Mouse (Mus musculus): Measurements from ENCODE around the gene P4ha2. TPM values are rescaled to one million over a fixed set of nuclear protein-coding genes. Genes with fewer than 3 reads are reported as not detected.

Gene P4ha2
- polyA plus RNA-seq, 1 experiment from 2014 or later, result 4.9 TPM

DNA sequence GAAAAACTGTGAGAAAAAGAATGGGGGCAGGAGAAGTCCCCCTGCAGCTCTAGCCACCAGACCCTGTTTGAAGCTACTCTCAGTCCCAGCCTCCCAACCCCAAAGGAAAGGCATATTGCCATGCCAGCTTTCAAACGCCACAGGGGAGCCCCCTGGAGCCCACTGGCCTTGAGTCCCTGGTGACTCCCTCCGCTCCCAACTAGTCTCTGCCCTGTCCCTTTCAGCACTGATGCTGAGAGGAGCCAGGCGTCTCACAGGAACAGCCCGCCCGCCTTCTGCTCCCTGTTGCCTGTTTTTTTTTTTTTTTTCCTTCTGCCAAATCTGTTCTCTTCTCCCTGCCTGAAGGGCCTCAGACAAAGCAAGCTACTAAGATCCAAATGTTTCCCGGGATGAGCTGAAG, 41.3 kb upstream of the P4ha2 start:
- H3K9me3 ChIP-seq (replicated peaks; ENCODE audit: control insufficient read depth, low read length), result no peaks in the 10 kb centered on the region
- H3K4me1 ChIP-seq (ENCODE audit: control insufficient read depth, insufficient read depth, low read length), result peaks cover 17% of the 10 kb centered on the region
- under 1% methylated on average over 6 of the region's 6 CpGs for WGBS
- H3K4me3 ChIP-seq (ENCODE audit: low read depth, low read length), result no peak overlapping the region
- ATAC-seq, result peak; percentile 75
- H3K27me3 ChIP-seq (replicated peaks; ENCODE audit: control insufficient read depth, insufficient read depth, low read length), result no peaks in the 10 kb centered on the region
- H3K36me3 ChIP-seq (ENCODE audit: control insufficient read depth, insufficient read depth, low read length), result no peaks in the 10 kb centered on the region
- DNase-seq (ENCODE audit: low spot score), result peak; percentile 80
- peak overlapping the region; percentile 1; the same call in 1 of the 2 replicates for H3K9ac ChIP-seq (ENCODE audit: low read length)
- no peak overlapping the region for H3K4me2 ChIP-seq (ENCODE audit: low read length)
- peak overlapping the region; percentile 85 for H3K27ac ChIP-seq (ENCODE audit: low read depth, low read length)

DNA sequence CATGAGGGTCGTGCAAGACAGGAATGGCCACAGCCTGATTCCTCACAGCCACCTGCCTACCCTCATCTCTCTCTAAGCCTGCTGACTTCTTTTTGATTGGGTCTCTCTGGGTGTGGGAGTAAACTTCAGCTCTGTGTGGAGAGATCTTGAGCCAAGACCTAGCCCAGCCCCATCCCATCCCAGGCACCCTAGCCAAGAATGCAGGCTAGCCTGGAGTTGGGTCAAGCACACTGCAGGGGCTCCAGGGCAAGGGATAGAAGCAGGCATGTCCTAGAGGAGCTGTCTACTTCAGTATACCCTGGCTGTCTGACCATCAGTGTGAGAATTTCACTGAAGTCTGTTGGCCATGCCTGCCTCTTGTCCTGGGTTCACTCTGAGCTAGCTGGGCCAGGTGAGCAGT, 40.4 kb upstream of the P4ha2 start:
- H3K9me3 ChIP-seq (replicated peaks; ENCODE audit: control insufficient read depth, low read length), result no peaks in the 10 kb centered on the region
- no peak overlapping the region for H3K9ac ChIP-seq (ENCODE audit: low read length)
- H3K27ac ChIP-seq (ENCODE audit: low read depth, low read length), result peak overlapping the region; percentile 85
- H3K4me1 ChIP-seq (ENCODE audit: control insufficient read depth, insufficient read depth, low read length), result peaks cover 17% of the 10 kb centered on the region
- no peak for ATAC-seq
- H3K36me3 ChIP-seq (ENCODE audit: control insufficient read depth, insufficient read depth, low read length), result no peaks in the 10 kb centered on the region
- H3K4me3 ChIP-seq (ENCODE audit: low read depth, low read length), result no peak overlapping the region
- no peaks in the 10 kb centered on the region for H3K27me3 ChIP-seq (replicated peaks; ENCODE audit: control insufficient read depth, insufficient read depth, low read length)
- WGBS, result 69% methylated on average over 1 of the region's 1 CpGs
- no peak for DNase-seq (ENCODE audit: low spot score)
- H3K4me2 ChIP-seq (ENCODE audit: low read length), result no peak overlapping the region

DNA sequence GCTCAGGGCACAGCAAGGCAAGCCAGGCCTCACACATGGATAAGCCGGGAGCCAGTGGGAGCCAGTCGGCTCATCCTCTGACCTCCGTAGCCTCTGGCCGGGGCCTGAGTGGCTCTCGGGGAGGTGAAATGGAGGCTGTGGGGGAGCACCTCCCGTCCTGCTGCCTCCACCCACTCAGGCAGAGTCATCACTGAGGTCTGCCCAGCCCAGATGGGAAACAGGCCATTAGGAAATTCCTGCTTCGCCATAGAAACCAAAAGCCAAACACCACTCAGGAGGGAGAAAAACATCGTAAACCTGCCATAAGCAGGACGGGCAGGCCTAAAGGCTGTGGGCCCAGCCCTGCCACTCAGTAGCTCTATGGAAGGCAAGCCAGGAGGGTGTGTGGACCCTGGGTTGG, 39.6 kb upstream of the P4ha2 start:
- 66% methylated on average over 9 of the region's 9 CpGs for WGBS
- ATAC-seq (no peak), DNase-seq (ENCODE audit: low spot score) (no peak)
- Histone ChIP-seq H3K4me3 (ENCODE audit: low read depth, low read length) (no peak overlapping the region), H3K9me3 (replicated peaks; ENCODE audit: control insufficient read depth, low read length) (no peaks in the 10 kb centered on the region), H3K9ac (ENCODE audit: low read length) (no peak overlapping the region), H3K27ac (ENCODE audit: low read depth, low read length) (no peak overlapping the region), H3K36me3 (ENCODE audit: control insufficient read depth, insufficient read depth, low read length) (no peaks in the 10 kb centered on the region), H3K4me2 (ENCODE audit: low read length) (no peak overlapping the region), H3K4me1 (ENCODE audit: control insufficient read depth, insufficient read depth, low read length) (peaks cover 17% of the 10 kb centered on the region), H3K27me3 (replicated peaks; ENCODE audit: control insufficient read depth, insufficient read depth, low read length) (no peaks in the 10 kb centered on the region)

DNA sequence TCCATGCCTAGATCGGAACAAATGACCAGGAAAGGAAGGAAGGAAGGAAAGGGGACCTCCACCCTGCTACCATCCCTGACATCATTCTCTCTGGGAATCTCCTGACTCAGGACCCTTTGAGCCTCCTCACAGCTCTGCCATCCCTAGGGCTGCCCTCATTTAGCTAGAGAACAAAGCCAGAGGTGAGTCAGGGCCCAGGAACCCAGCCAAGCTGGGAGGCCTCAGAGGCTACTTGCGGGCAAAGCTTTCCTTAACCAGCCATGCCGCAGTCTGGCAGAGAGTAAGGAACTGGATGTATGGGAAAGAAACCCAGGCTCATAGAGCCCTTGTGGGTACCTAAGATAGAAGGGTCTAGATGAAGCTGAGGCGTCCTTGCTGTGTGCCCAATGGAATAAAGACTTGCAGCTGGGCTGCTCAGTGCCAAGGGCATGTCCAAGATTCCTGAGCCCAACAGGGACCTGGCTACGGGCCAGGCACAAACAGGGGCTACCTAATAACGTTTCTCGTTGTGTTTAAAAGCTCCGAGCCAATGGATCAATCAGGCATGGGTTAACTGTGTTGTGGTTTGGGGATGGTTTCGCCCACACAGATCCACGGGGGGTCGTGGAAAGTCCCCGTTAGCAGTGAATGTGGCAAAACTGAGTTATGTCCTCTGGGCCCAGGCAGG, 37.7 kb upstream of the P4ha2 start:
- Histone ChIP-seq H3K36me3 (ENCODE audit: control insufficient read depth, insufficient read depth, low read length) (no peaks in the 10 kb centered on the region), H3K9ac (ENCODE audit: low read length) (no peak overlapping the region), H3K27ac (ENCODE audit: low read depth, low read length) (peak overlapping the region; percentile 1; the same call in 1 of the 2 replicates), H3K4me2 (ENCODE audit: low read length) (no peak overlapping the region), H3K27me3 (replicated peaks; ENCODE audit: control insufficient read depth, insufficient read depth, low read length) (no peaks in the 10 kb centered on the region), H3K4me3 (ENCODE audit: low read depth, low read length) (no peak overlapping the region), H3K9me3 (replicated peaks; ENCODE audit: control insufficient read depth, low read length) (no peaks in the 10 kb centered on the region), H3K4me1 (ENCODE audit: control insufficient read depth, insufficient read depth, low read length) (peaks cover 16% of the 10 kb centered on the region)
- ATAC-seq (peak; percentile 15; the same call in 1 of the 2 replicates), DNase-seq (ENCODE audit: low spot score) (peak; percentile 63)
- WGBS, result 41% methylated on average over 12 of the region's 12 CpGs

DNA sequence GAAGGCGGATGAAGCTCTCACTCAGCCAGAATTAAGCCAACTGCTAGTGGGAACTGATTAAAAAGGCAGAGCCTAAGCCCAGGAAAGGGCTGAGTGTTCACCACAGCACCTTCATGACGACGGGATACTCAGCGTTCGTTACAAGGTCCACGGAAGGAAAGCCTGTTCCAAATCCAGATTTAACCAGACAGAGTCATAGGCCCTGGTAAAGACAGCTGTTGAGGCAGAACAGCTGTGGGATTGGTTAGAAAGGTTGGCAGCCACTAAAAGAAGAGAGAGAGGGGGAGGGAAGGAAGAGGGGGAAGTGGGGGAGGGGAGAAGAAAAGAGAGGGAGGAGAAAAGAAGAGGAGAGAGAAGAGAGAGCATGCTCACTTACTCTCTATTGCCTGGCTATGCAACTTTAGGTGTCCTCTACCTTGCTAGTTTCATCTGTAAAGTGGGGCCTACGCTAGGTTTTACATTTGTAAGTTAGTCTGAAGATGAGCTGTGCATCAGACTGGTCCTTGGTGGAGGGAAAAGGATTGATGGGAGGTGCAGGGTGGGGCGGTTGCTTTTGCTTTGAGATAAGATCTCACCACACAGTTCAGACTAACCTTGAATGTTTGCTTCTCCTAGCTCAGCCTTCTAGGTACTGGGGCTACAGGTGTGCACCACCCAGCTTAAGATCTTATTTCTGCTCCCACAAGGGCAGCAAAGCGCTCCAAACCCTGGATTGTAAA, 37.0 kb upstream of the P4ha2 start:
- Histone ChIP-seq H3K27me3 (replicated peaks; ENCODE audit: control insufficient read depth, insufficient read depth, low read length) (no peaks in the 10 kb centered on the region), H3K9ac (ENCODE audit: low read length) (no peak overlapping the region), H3K4me2 (ENCODE audit: low read length) (no peak overlapping the region), H3K4me3 (ENCODE audit: low read depth, low read length) (no peak overlapping the region), H3K9me3 (replicated peaks; ENCODE audit: control insufficient read depth, low read length) (no peaks in the 10 kb centered on the region), H3K27ac (ENCODE audit: low read depth, low read length) (no peak overlapping the region; the same call in 1 of the 2 replicates), H3K36me3 (ENCODE audit: control insufficient read depth, insufficient read depth, low read length) (no peaks in the 10 kb centered on the region), H3K4me1 (ENCODE audit: control insufficient read depth, insufficient read depth, low read length) (peaks cover 16% of the 10 kb centered on the region)
- 70% methylated on average over 9 of the region's 9 CpGs for WGBS
- ATAC-seq (0 out of 2 replicates have a peak, but pooled peaks have one; percentile 11), DNase-seq (ENCODE audit: low spot score) (no peak)

DNA sequence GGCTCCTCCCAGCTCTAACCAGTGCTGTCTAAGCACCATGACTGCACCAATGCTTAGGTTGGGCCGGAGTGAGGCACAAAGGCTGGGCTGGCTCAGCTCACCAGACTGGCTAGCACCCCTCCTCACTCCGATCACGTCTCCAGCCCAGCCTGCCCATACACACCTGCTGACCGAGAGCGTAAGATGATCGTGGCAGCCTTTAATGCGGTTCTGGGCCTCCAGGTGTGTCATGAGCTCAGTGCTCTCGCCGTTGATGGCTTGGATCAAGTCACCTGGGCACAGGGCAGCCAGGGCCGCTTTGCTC, 36.5 kb upstream of the P4ha2 start:
- no peak overlapping the region for H3K27ac ChIP-seq (ENCODE audit: low read depth, low read length)
- no peak for DNase-seq (ENCODE audit: low spot score)
- no peaks in the 10 kb centered on the region for H3K36me3 ChIP-seq (ENCODE audit: control insufficient read depth, insufficient read depth, low read length)
- ATAC-seq, result no peak
- no peak overlapping the region for H3K4me3 ChIP-seq (ENCODE audit: low read depth, low read length)
- WGBS, result 95% methylated on average over 10 of the region's 10 CpGs
- no peaks in the 10 kb centered on the region for H3K27me3 ChIP-seq (replicated peaks; ENCODE audit: control insufficient read depth, insufficient read depth, low read length)
- H3K4me1 ChIP-seq (ENCODE audit: control insufficient read depth, insufficient read depth, low read length), result peaks cover 13% of the 10 kb centered on the region
- no peaks in the 10 kb centered on the region for H3K9me3 ChIP-seq (replicated peaks; ENCODE audit: control insufficient read depth, low read length)
- H3K9ac ChIP-seq (ENCODE audit: low read length), result no peak overlapping the region
- no peak overlapping the region for H3K4me2 ChIP-seq (ENCODE audit: low read length)

DNA sequence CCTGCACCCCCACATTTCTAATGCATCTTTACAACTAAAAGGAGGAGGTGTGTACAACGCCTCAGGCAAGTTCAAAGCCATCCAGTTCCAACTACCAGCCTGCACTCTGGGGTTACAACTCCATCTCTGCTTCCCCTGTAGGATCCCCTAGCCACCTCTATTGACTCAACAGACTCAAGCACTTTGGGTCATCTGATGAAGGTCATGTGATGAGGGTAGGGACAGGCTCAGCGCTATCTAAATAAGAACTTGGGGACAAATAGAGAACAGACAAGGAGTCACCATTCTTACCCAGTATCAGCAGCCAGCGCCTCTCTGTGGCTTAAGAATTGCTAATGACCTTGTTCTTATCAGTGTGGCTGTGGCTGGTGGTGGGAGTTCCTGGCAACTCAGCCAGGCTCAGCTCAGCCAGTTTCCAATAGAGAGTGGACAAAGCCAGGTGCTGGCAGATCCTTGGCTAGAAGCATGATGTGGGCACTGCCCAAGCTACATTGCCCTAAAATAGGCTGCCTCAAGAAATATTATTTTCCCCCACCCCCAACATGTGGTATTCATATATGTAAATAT, 35.4 kb upstream of the P4ha2 start:
- Histone ChIP-seq H3K4me1 (ENCODE audit: control insufficient read depth, insufficient read depth, low read length) (peaks cover 10% of the 10 kb centered on the region), H3K27ac (ENCODE audit: low read depth, low read length) (no peak overlapping the region), H3K36me3 (ENCODE audit: control insufficient read depth, insufficient read depth, low read length) (no peaks in the 10 kb centered on the region), H3K9me3 (replicated peaks; ENCODE audit: control insufficient read depth, low read length) (no peaks in the 10 kb centered on the region), H3K9ac (ENCODE audit: low read length) (no peak overlapping the region), H3K4me3 (ENCODE audit: low read depth, low read length) (no peak overlapping the region), H3K4me2 (ENCODE audit: low read length) (no peak overlapping the region), H3K27me3 (replicated peaks; ENCODE audit: control insufficient read depth, insufficient read depth, low read length) (no peaks in the 10 kb centered on the region)
- ATAC-seq, result no peak
- 77% methylated on average over 3 of the region's 3 CpGs for WGBS
- DNase-seq (ENCODE audit: low spot score), result no peak

DNA sequence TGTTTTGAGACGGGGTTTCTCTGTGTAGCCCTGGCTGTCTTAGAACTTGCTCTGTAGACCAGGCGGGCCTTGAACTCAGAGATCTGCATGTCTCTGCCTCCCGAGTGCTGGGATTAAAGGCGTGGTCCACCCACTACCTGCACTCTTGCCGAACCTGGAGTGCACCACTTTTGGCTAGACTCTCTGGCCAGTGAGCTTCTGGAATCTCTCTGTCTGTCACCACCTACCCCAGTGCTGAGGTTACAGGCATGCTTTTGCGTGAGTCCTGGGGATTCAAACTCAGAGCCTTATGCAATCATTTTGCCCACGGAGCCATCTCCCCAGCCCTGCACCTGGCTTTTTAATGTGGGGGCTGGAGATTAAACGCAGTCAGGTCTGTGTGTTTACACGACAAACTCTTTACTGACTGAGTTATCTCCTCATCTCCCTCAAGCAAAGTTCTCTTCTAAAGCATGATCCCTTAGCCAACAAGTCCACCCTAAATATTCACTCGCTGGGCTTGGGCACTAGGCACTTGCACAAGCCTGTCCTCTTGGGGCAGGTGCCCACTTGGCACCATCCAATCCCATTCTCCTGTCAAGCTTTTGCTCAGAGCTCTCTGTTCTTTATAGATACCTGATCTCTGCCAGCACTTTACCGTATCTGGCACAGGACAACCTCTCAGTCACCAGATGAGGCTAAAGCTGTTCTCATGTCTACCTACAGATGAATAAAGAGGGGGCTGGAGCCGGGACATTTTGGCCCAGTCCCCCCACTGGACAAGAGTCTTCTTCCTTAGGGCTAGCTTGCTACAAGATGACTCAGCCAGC, 34.6 kb upstream of the P4ha2 start:
- no peak for DNase-seq (ENCODE audit: low spot score)
- Histone ChIP-seq H3K4me1 (ENCODE audit: control insufficient read depth, insufficient read depth, low read length) (peaks cover 9% of the 10 kb centered on the region), H3K27ac (ENCODE audit: low read depth, low read length) (no peak overlapping the region), H3K4me2 (ENCODE audit: low read length) (no peak overlapping the region), H3K27me3 (replicated peaks; ENCODE audit: control insufficient read depth, insufficient read depth, low read length) (no peaks in the 10 kb centered on the region), H3K4me3 (ENCODE audit: low read depth, low read length) (no peak overlapping the region), H3K36me3 (ENCODE audit: control insufficient read depth, insufficient read depth, low read length) (no peaks in the 10 kb centered on the region), H3K9ac (ENCODE audit: low read length) (no peak overlapping the region), H3K9me3 (replicated peaks; ENCODE audit: control insufficient read depth, low read length) (no peaks in the 10 kb centered on the region)
- no peak for ATAC-seq
- WGBS, result 86% methylated on average over 12 of the region's 12 CpGs

All from forebrain, embryonic 14.5 days (tissue).